Mouse (Mus musculus) embryonic facial prominence, embryonic 12.5 days (tissue): ENCODE measurements around the gene Fbn1. TPM values are rescaled to one million over a fixed set of nuclear protein-coding genes. Genes with fewer than 3 reads are reported as not detected.

Source experiments
- ATAC-seq: fragments of 200-750 bp; cut with Nextera tagmentation; 2 replicates; pipeline ENCODE4 v1.8.0; 2017; ENCODE audit not compliant: insufficient number of reproducible peaks, insufficient read depth, low FRiP score, low TSS enrichment
- H3K27ac ChIP-seq: fragments of 300-500 bp; sonication (generic); 2 replicates; pipeline ENCODE4 v1.5.1; 2016; ENCODE audit warnings: mild to moderate bottlenecking
- H3K27me3 ChIP-seq: fragments of 300-500 bp; sonication (generic); 2 replicates; pipeline ENCODE4 v1.6.1; 2016; ENCODE audit warnings: mild to moderate bottlenecking, moderate library complexity
- H3K36me3 ChIP-seq: fragments of 300-500 bp; sonication (generic); 2 replicates; pipeline ENCODE4 v1.6.1; 2016; ENCODE audit warnings: mild to moderate bottlenecking
- H3K4me1 ChIP-seq: fragments of 300-500 bp; sonication (generic); 2 replicates; pipeline ENCODE4 v1.6.1; 2016
- H3K4me2 ChIP-seq: fragments of 300-500 bp; sonication (generic); replicated peaks from 2 replicates; pipeline ENCODE4 v1.6.1; 2016; ENCODE audit warnings: mild to moderate bottlenecking, moderate library complexity
- H3K4me3 ChIP-seq: fragments of 300-500 bp; sonication (generic); 2 replicates; pipeline ENCODE4 v1.5.1; 2016; ENCODE audit warnings: mild to moderate bottlenecking
- H3K9ac ChIP-seq: fragments of 300-500 bp; sonication (generic); 2 replicates; pipeline ENCODE4 v1.6.1; 2016; ENCODE audit warnings: mild to moderate bottlenecking, moderate library complexity
- H3K9me3 ChIP-seq: fragments of 300-500 bp; sonication (generic); 2 replicates; pipeline ENCODE4 v1.6.1; 2016; ENCODE audit warnings: mild to moderate bottlenecking, moderate library complexity
- WGBS: fragments of 180-500 bp; shearing (Covaris S2); methylation state at CpG from one replicate; pipeline ENCODE4 v1.1.7; 2016; 5-methylcytosine and 5-hydroxymethylcytosine counted together
- polyA plus RNA-seq: library from polyadenylated mRNA; unstranded; fragments of >200 nt; fragmentation: Nextera tagmentation; extraction: Ambion mirVana; gene quantifications from 2 replicates; pipeline ENCODE4 v1.2.1, GENCODE M21; 2016

Gene Fbn1
- polyA plus RNA-seq, 1 experiment from 2014 or later = 27.1 TPM

- H3K4me1 ChIP-seq = no peaks in the 10 kb centered on the region
- ATAC-seq = no peak
- no peaks in the 10 kb centered on the region for H3K9me3 ChIP-seq
- H3K27ac ChIP-seq = no peak overlapping the region
- WGBS = 92% methylated on average over 5 of the region's 5 CpGs
- H3K27me3 ChIP-seq = no peaks in the 10 kb centered on the region
- no peak overlapping the region for H3K9ac ChIP-seq
- H3K4me3 ChIP-seq = no peak overlapping the region
- H3K36me3 ChIP-seq = peaks cover 12% of the 10 kb centered on the region
- no peak overlapping the region for H3K4me2 ChIP-seq
Observed at GRCm38 (mm10) chr2:125496696-125497095, 11.1 kb downstream of the Fbn1 start.

- 86% methylated on average over 20 of the region's 20 CpGs for WGBS
- no peak overlapping the region for H3K4me2 ChIP-seq
- no peaks in the 10 kb centered on the region for H3K4me1 ChIP-seq
Observed at GRCm38 (mm10) chr2:125494831-125495812, 12.7 kb downstream of the Fbn1 start.

GRCm38 (mm10) chr2:125494291-125494690 lies 13.5 kb downstream of the Fbn1 start:
- no peak overlapping the region for H3K27ac ChIP-seq
- no peak overlapping the region for H3K9ac ChIP-seq
- no peaks in the 10 kb centered on the region for H3K9me3 ChIP-seq
- H3K4me2 ChIP-seq = no peak overlapping the region
- no peak overlapping the region for H3K4me3 ChIP-seq
- no peaks in the 10 kb centered on the region for H3K27me3 ChIP-seq
- no peaks in the 10 kb centered on the region for H3K4me1 ChIP-seq
- 88% methylated on average over 2 of the region's 2 CpGs for WGBS
- peaks cover 12% of the 10 kb centered on the region for H3K36me3 ChIP-seq
- no peak for ATAC-seq

More at GRCm38 (mm10) chr2:125494831-125495812, 12.7 kb downstream of the Fbn1 start:
- no peak overlapping the region for H3K9ac ChIP-seq
- H3K27me3 ChIP-seq = no peaks in the 10 kb centered on the region
- ATAC-seq = no peak
- H3K36me3 ChIP-seq = peaks cover 12% of the 10 kb centered on the region
- H3K27ac ChIP-seq = no peak overlapping the region
- no peak overlapping the region for H3K4me3 ChIP-seq
- H3K9me3 ChIP-seq = no peaks in the 10 kb centered on the region

- Histone ChIP-seq H3K4me2 (no peak overlapping the region), H3K9me3 (no peaks in the 10 kb centered on the region), H3K27ac (no peak overlapping the region), H3K36me3 (peaks cover 8% of the 10 kb centered on the region; the same call in 1 of the 2 replicates), H3K9ac (no peak overlapping the region), H3K4me3 (no peak overlapping the region), H3K27me3 (no peaks in the 10 kb centered on the region), H3K4me1 (peaks cover 6% of the 10 kb centered on the region; the same call in 1 of the 2 replicates)
- WGBS = 68% methylated on average over 15 of the region's 15 CpGs
- ATAC-seq = no peak
Observed at GRCm38 (mm10) chr2:125492050-125492900, 15.5 kb downstream of the Fbn1 start.

GRCm38 (mm10) chr2:125489979-125490378 lies 17.8 kb downstream of the Fbn1 start:
- Histone ChIP-seq H3K4me2 (no peak overlapping the region), H3K4me1 (peaks cover 10% of the 10 kb centered on the region; the same call in 1 of the 2 replicates), H3K36me3 (no peaks in the 10 kb centered on the region), H3K27me3 (no peaks in the 10 kb centered on the region), H3K9me3 (no peaks in the 10 kb centered on the region), H3K9ac (no peak overlapping the region), H3K27ac (no peak overlapping the region), H3K4me3 (no peak overlapping the region)
- WGBS = 100% methylated on average over 1 of the region's 1 CpGs
- ATAC-seq = no peak

- no peak overlapping the region for H3K9ac ChIP-seq
Observed at GRCm38 (mm10) chr2:125484910-125485309, 22.9 kb downstream of the Fbn1 start.

GRCm38 (mm10) chr2:125484164-125484563 lies 23.6 kb downstream of the Fbn1 start:
- H3K4me1 ChIP-seq = peaks cover 14% of the 10 kb centered on the region; the same call in 1 of the 2 replicates
- H3K9me3 ChIP-seq = no peaks in the 10 kb centered on the region
- no peak overlapping the region for H3K27ac ChIP-seq
- no peak overlapping the region for H3K4me2 ChIP-seq
- H3K36me3 ChIP-seq = 0 out of 2 replicates have a peak, but pooled peaks cover 3% of the 10 kb centered on the region
- H3K4me3 ChIP-seq = no peak overlapping the region
- ATAC-seq = no peak
- H3K27me3 ChIP-seq = no peaks in the 10 kb centered on the region
- no peak overlapping the region for H3K9ac ChIP-seq

More at GRCm38 (mm10) chr2:125484910-125485309, 22.9 kb downstream of the Fbn1 start:
- Histone ChIP-seq H3K4me3 (no peak overlapping the region), H3K9me3 (no peaks in the 10 kb centered on the region), H3K36me3 (0 out of 2 replicates have a peak, but pooled peaks cover 3% of the 10 kb centered on the region), H3K4me1 (peaks cover 13% of the 10 kb centered on the region; the same call in 1 of the 2 replicates), H3K27ac (no peak overlapping the region), H3K27me3 (no peaks in the 10 kb centered on the region), H3K4me2 (no peak overlapping the region)
- 79% methylated on average over 9 of the region's 9 CpGs for WGBS
- no peak for ATAC-seq

GRCm38 (mm10) chr2:125481531-125482317 lies 26.1 kb downstream of the Fbn1 start:
- Histone ChIP-seq H3K9me3 (no peaks in the 10 kb centered on the region), H3K27me3 (no peaks in the 10 kb centered on the region), H3K27ac (no peak overlapping the region), H3K4me2 (no peak overlapping the region), H3K9ac (no peak overlapping the region), H3K36me3 (0 out of 2 replicates have a peak, but pooled peaks cover 3% of the 10 kb centered on the region), H3K4me3 (no peak overlapping the region), H3K4me1 (0 out of 2 replicates have a peak, but pooled peaks cover 4% of the 10 kb centered on the region)
- ATAC-seq = no peak
- WGBS = 92% methylated on average over 9 of the region's 9 CpGs

GRCm38 (mm10) chr2:125481116-125481515 lies 26.7 kb downstream of the Fbn1 start:
- H3K4me1 ChIP-seq = 0 out of 2 replicates have a peak, but pooled peaks cover 4% of the 10 kb centered on the region
- H3K9ac ChIP-seq = no peak overlapping the region
- no peaks in the 10 kb centered on the region for H3K9me3 ChIP-seq
- no peak for ATAC-seq
- peaks cover 5% of the 10 kb centered on the region; the same call in 1 of the 2 replicates for H3K36me3 ChIP-seq
- no peak overlapping the region for H3K4me3 ChIP-seq
- H3K4me2 ChIP-seq = no peak overlapping the region
- H3K27ac ChIP-seq = no peak overlapping the region
- no peaks in the 10 kb centered on the region for H3K27me3 ChIP-seq
- WGBS = 77% methylated on average over 4 of the region's 4 CpGs

GRCm38 (mm10) chr2:125480057-125480456 lies 27.7 kb downstream of the Fbn1 start:
- Histone ChIP-seq H3K4me1 (0 out of 2 replicates have a peak, but pooled peaks cover 4% of the 10 kb centered on the region), H3K4me3 (no peak overlapping the region), H3K4me2 (no peak overlapping the region), H3K9ac (no peak overlapping the region), H3K36me3 (peaks cover 11% of the 10 kb centered on the region; the same call in 1 of the 2 replicates), H3K27me3 (no peaks in the 10 kb centered on the region), H3K27ac (no peak overlapping the region), H3K9me3 (no peaks in the 10 kb centered on the region)
- ATAC-seq = no peak
- 77% methylated on average over 5 of the region's 5 CpGs for WGBS

GRCm38 (mm10) chr2:125478705-125479104 lies 29.1 kb downstream of the Fbn1 start:
- no peaks in the 10 kb centered on the region for H3K27me3 ChIP-seq
- 65% methylated on average over 4 of the region's 4 CpGs for WGBS
- H3K9me3 ChIP-seq = no peaks in the 10 kb centered on the region
- no peak overlapping the region for H3K4me2 ChIP-seq
- 0 out of 2 replicates have a peak, but pooled peaks cover 4% of the 10 kb centered on the region for H3K4me1 ChIP-seq
- H3K9ac ChIP-seq = no peak overlapping the region
- H3K27ac ChIP-seq = no peak overlapping the region
- H3K4me3 ChIP-seq = no peak overlapping the region
- H3K36me3 ChIP-seq = peaks cover 11% of the 10 kb centered on the region; the same call in 1 of the 2 replicates
- no peak for ATAC-seq
